Mouse (Mus musculus): ENCODE measurements around the gene Pgm2l1.

- TF ChIP-seq ZNF384 (IDR thresholded peaks at IDR 0.05; ENCODE audit: low read depth, low read length) (no peak), CHD1 (IDR thresholded peaks at IDR 0.05; ENCODE audit: low read depth, low read length) (no peak), CTCF (IDR thresholded peaks at IDR 0.05 in 2 of 3, conservative IDR thresholded peaks at IDR 0.05 in 1 of 3; ENCODE audit: control insufficient read depth in 1 of 3, insufficient read depth in 1 of 3, low read depth in 2 of 3, low read length in 3 of 3, poor library complexity in 1 of 3, severe bottlenecking in 1 of 3) (no peak), POLR2A (IDR thresholded peaks at IDR 0.05; ENCODE audit: control insufficient read depth in 1 of 2, insufficient read depth in 1 of 2, low read depth in 1 of 2, low read length in 2 of 2, poor library complexity in 1 of 2) (no peak), EP300 (IDR thresholded peaks at IDR 0.05; ENCODE audit: low read depth in 1 of 2, low read length in 2 of 2) (no peak), KAT2A (conservative IDR thresholded peaks at IDR 0.05; ENCODE audit: low read depth, low read length) (no peak), ETS1 (IDR thresholded peaks at IDR 0.05; ENCODE audit: low read depth, low read length) (no peak), CHD2 (IDR thresholded peaks at IDR 0.05; ENCODE audit: low read length) (no peak), BHLHE40 (IDR thresholded peaks at IDR 0.05; ENCODE audit: borderline replicate concordance, low read depth, low read length) (no peak), USF1 (IDR thresholded peaks at IDR 0.05; ENCODE audit: low read depth, low read length) (no peak), RAD21 (IDR thresholded peaks at IDR 0.05; ENCODE audit: low read depth, low read length) (no peak), GATA1 (IDR thresholded peaks at IDR 0.05; ENCODE audit: low read depth, low read length) (no peak), TAL1 (IDR thresholded peaks at IDR 0.05; ENCODE audit: low read length) (no peak)
Observed at GRCm38 (mm10) chr7:100240601-100241000, 13.4 kb downstream of the Pgm2l1 start.

All from MEL (cell line).